In the genomic region with DNA sequence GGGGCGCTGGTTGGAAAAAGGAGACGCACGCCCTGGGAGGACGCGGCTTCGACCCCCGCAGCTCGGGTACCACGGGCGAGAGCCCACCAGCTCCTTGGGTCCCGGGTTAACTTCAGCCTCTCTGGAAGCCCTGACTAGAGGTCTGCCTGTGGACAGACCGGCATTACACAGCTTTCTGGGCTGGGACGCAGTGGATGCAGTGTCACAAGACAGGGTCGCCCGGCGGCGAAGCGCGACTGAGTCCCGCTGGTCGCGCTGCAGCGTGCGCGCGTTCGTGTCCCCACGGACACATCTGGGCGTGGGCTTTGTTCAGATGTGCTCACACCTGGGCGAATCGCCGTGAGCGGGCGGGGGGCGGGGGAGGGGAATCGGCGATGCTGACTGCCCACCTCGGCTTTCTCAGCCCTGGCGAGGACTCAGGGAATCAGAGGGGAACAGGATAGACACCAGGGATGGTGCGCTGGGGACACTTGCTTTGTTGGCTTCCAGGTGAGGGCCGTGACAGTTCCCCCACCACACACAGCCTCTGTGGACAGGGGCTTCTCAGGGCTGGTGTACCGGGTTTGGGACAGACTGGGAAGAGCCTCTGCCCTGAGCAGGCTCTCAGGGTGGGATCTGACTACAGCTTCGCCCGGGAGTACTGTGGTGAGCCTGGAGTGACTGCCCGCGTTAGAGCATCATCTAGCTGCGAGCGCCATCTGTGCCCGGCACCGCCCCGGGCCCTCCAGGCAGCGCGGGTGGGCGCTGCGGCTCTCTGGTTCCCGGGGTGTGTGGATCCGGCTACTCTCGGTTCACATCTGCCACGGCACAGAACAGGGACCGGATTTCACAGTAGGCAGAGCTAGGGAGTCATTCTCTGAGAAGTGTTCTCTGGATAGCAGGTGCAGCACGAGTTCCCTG, we compare ENCODE assay signal across 8 mouse cellular contexts. TPM values are rescaled to one million over a fixed set of nuclear protein-coding genes. Genes with fewer than 3 reads are reported as not detected.
DNase-seq lines count a peak whose midpoint lies in the region; ATAC-seq and TF ChIP-seq lines count a peak whose summit lies in the region.

No protein-coding gene starts in this region.

- no peak for TF ChIP-seq CTCF in cerebellum, adult 2 months (IDR thresholded peaks at IDR 0.05; ENCODE audit: borderline replicate concordance, insufficient read depth, low read depth, low read length)
- no peak for TF ChIP-seq CTCF in lung, postnatal 0 days (IDR thresholded peaks at IDR 0.05)

- no peaks in the 10 kb centered on the region for H3K9me3 ChIP-seq in lung, postnatal 0 days (ENCODE audit: low read length)

- H3K4me2 ChIP-seq in lung, postnatal 0 days (replicated peaks; ENCODE audit: low read depth, low read length), result peak overlapping the region; percentile 95

- 0 out of 2 replicates have a peak, but pooled peaks have one; percentile 25 for TF ChIP-seq POLR2A in cerebellum, adult 2 months (IDR thresholded peaks at IDR 0.05; ENCODE audit: borderline replicate concordance, insufficient read depth, low read length)

- peak overlapping the region; percentile 67 for H3K4me3 ChIP-seq in cerebellum, adult 2 months (replicated peaks; ENCODE audit: insufficient read depth, low read depth, low read length)
- H3K4me3 ChIP-seq in lung, postnatal 0 days (ENCODE audit: low read depth, low read length), result peak overlapping the region; percentile 58

- H3K9ac ChIP-seq in lung, postnatal 0 days (replicated peaks; ENCODE audit: low read depth), result peak overlapping the region; percentile 26

- H3K36me3 ChIP-seq in lung, postnatal 0 days (ENCODE audit: insufficient read depth, low read length), result no peaks in the 10 kb centered on the region

- WGBS in cerebellum, adult 2 months, result under 1% methylated on average over 61 of the region's 61 CpGs
- WGBS in lung, postnatal 0 days, result under 1% methylated on average over 56 of the region's 61 CpGs

- ATAC-seq in lung, postnatal 0 days, result peak; percentile 53
- no peak for ATAC-seq in erythroid progenitor cell, adult 5-6 weeks (replicated peaks; ENCODE audit: low FRiP score, poor library complexity, severe bottlenecking)

- H3K4me1 ChIP-seq in cerebellum, adult 2 months (ENCODE audit: control insufficient read depth, insufficient read depth, low read length), result peaks cover 8% of the 10 kb centered on the region
- H3K4me1 ChIP-seq in lung, postnatal 0 days (ENCODE audit: insufficient read depth, low read depth, low read length), result peaks cover 7% of the 10 kb centered on the region; the same call in 1 of the 2 replicates

- H3K27me3 ChIP-seq in cerebellum, adult 2 months (ENCODE audit: control insufficient read depth, insufficient read depth, low read length), result no peaks in the 10 kb centered on the region
- H3K27me3 ChIP-seq in lung, postnatal 0 days (replicated peaks; ENCODE audit: insufficient read depth, low read length), result 0 out of 2 replicates have a peak, but pooled peaks cover 6% of the 10 kb centered on the region

- peak; percentile 63 for DNase-seq in layer of hippocampus, adult 11-12 months (ENCODE audit: low spot score)
- DNase-seq in layer of hippocampus, adult 9-10 months (ENCODE audit: low spot score), result no peak
- DNase-seq in cerebellum, adult 2 months, result peak; percentile 71 to 77
- peak; percentile 36 to 76 for DNase-seq in frontal cortex, adult 2 months (ENCODE audit: extremely low spot score in 1 of 2, low spot score in 1 of 2)
- DNase-seq in layer of hippocampus, adult 8-10 months (ENCODE audit: low spot score in 2 of 2), result peak; percentile 52 to 65
- DNase-seq in lung, postnatal 0 days (ENCODE audit: low spot score), result no peak
- peak; percentile 72 for DNase-seq in right cerebral cortex, postnatal 25 days

- peak overlapping the region; percentile 37 for H3K27ac ChIP-seq in cerebellum, adult 2 months (ENCODE audit: insufficient read depth, low read length)
- no peak overlapping the region for H3K27ac ChIP-seq in lung, postnatal 0 days (ENCODE audit: low read length)

- no peak for TF ChIP-seq EP300 in lung, postnatal 0 days (IDR thresholded peaks at IDR 0.05)

RNA-seq across cellular contexts. Expression of gene Nrcam, which starts 0.9 kb away (rescaled TPM):
- 88.0 and 95.2 TPM in 2 replicates for polyA plus RNA-seq in cerebellum, adult 2 months (2012; rRNA removed)
- polyA plus RNA-seq in frontal cortex, adult 2 months (2012; rRNA removed), result 159 and 161 TPM in 2 replicates
- total RNA-seq in layer of hippocampus, adult 8-10 months (2022), result 100 to 1,000 TPM; 495 to 532 (median 509) TPM
- polyA plus RNA-seq in lung, postnatal 0 days (2015; fragmentation: Nextera tagmentation; extraction: Ambion mirVana), result 10.3 and 12.8 TPM in 2 replicates
- not detected in 2 replicates for total RNA-seq in erythroid progenitor cell, adult 5-6 weeks (2015; ENCODE audit: low replicate concordance)
- total RNA-seq in erythroid progenitor cell, adult 5-6 weeks (2017; ENCODE audit: low replicate concordance), result 0.15 TPM in 1 of 2 replicates, not detected in the other

Comparison
In these comparisons a context has a peak if more than half of its experiments do, and no peak if none do; other contexts are left out.
1. DNase-seq: peak in layer of hippocampus, adult 11-12 months (single experiment), cerebellum, adult 2 months (2 of 2), frontal cortex, adult 2 months (2 of 2), layer of hippocampus, adult 8-10 months (2 of 2) and right cerebral cortex, postnatal 25 days (single experiment); none in layer of hippocampus, adult 9-10 months (single experiment) and lung, postnatal 0 days (single experiment).